Mouse (Mus musculus): ENCODE results near the gene Celsr3. TPM values are rescaled to one million over a fixed set of nuclear protein-coding genes. Genes with fewer than 3 reads are reported as not detected.

Celsr3 gene
- polyA plus RNA-seq, 1 experiment from 2014 or later = 0.11 TPM

GRCm38 (mm10) chr9:108783548-108784463, 42.3 kb upstream of the Celsr3 start, which contains the start of gene Ip6k2:
TSS of gene Ip6k2 (plus strand) at chr9:108783796.
- H3K9ac ChIP-seq (ENCODE audit: low read depth, low read length) = peak within 1 kb of the TSS; percentile 94
- peak within 1 kb of the TSS; percentile 82 for H3K4me3 ChIP-seq (replicated peaks; ENCODE audit: low read depth, low read length)
- no peaks in the 10 kb centered on the region for H3K36me3 ChIP-seq (ENCODE audit: insufficient read depth, low read length)
- H3K9me3 ChIP-seq (replicated peaks; ENCODE audit: low read length) = no peaks in the 10 kb centered on the region
- WGBS = under 1% methylated on average over 56 of the region's 56 CpGs
- ATAC-seq (replicated peaks; ENCODE audit: low FRiP score, low read depth) (peak; percentile 99), DNase-seq (ENCODE audit: low spot score) (peak; percentile 98)
- H3K27me3 ChIP-seq (ENCODE audit: insufficient read depth, low read length) = no peaks in the 10 kb centered on the region
- H3K27ac ChIP-seq = peak within 1 kb of the TSS; percentile 87
- peak within 1 kb of the TSS; percentile 60 for H3K4me2 ChIP-seq (ENCODE audit: low read length)
- TF ChIP-seq CTCF (IDR thresholded peaks at IDR 0.05; ENCODE audit: low read depth) = no peak
- peaks cover 28% of the 10 kb centered on the region for H3K4me1 ChIP-seq (replicated peaks; ENCODE audit: insufficient read depth, low read length)

- Histone ChIP-seq H3K4me1 (replicated peaks; ENCODE audit: insufficient read depth, low read length) (peaks cover 31% of the 10 kb centered on the region), H3K27ac (no peak overlapping the region), H3K36me3 (ENCODE audit: insufficient read depth, low read length) (no peaks in the 10 kb centered on the region), H3K9me3 (replicated peaks; ENCODE audit: low read length) (no peaks in the 10 kb centered on the region), H3K4me3 (replicated peaks; ENCODE audit: low read depth, low read length) (peak overlapping the region; percentile 82), H3K27me3 (ENCODE audit: insufficient read depth, low read length) (no peaks in the 10 kb centered on the region), H3K4me2 (ENCODE audit: low read length) (peak overlapping the region; percentile 60), H3K9ac (ENCODE audit: low read depth, low read length) (peak overlapping the region; percentile 24; the same call in 1 of the 2 replicates)
- no peak for TF ChIP-seq CTCF (IDR thresholded peaks at IDR 0.05; ENCODE audit: low read depth)
- ATAC-seq (replicated peaks; ENCODE audit: low FRiP score, low read depth) = no peak
- no peak for DNase-seq (ENCODE audit: low spot score)
Observed at GRCm38 (mm10) chr9:108785416-108785815, 40.7 kb upstream of the Celsr3 start.

- WGBS = 60% methylated on average over 1 of the region's 1 CpGs
- Histone ChIP-seq H3K4me1 (replicated peaks; ENCODE audit: insufficient read depth, low read length) (peaks cover 31% of the 10 kb centered on the region), H3K4me3 (replicated peaks; ENCODE audit: low read depth, low read length) (no peak overlapping the region), H3K27ac (no peak overlapping the region), H3K36me3 (ENCODE audit: insufficient read depth, low read length) (no peaks in the 10 kb centered on the region), H3K9ac (ENCODE audit: low read depth, low read length) (no peak overlapping the region), H3K4me2 (ENCODE audit: low read length) (peak overlapping the region; percentile 14; the same call in 1 of the 2 replicates), H3K9me3 (replicated peaks; ENCODE audit: low read length) (no peaks in the 10 kb centered on the region), H3K27me3 (ENCODE audit: insufficient read depth, low read length) (no peaks in the 10 kb centered on the region)
- DNase-seq (ENCODE audit: low spot score) = no peak
- no peak for ATAC-seq (replicated peaks; ENCODE audit: low FRiP score, low read depth)
- no peak for TF ChIP-seq CTCF (IDR thresholded peaks at IDR 0.05; ENCODE audit: low read depth)
Observed at GRCm38 (mm10) chr9:108786494-108786893, 39.6 kb upstream of the Celsr3 start.

- Histone ChIP-seq H3K27me3 (ENCODE audit: insufficient read depth, low read length) (no peaks in the 10 kb centered on the region), H3K9ac (ENCODE audit: low read depth, low read length) (no peak overlapping the region), H3K9me3 (replicated peaks; ENCODE audit: low read length) (no peaks in the 10 kb centered on the region), H3K4me2 (ENCODE audit: low read length) (no peak overlapping the region), H3K36me3 (ENCODE audit: insufficient read depth, low read length) (no peaks in the 10 kb centered on the region), H3K4me3 (replicated peaks; ENCODE audit: low read depth, low read length) (no peak overlapping the region), H3K4me1 (replicated peaks; ENCODE audit: insufficient read depth, low read length) (peaks cover 31% of the 10 kb centered on the region), H3K27ac (no peak overlapping the region)
- no peak for ATAC-seq (replicated peaks; ENCODE audit: low FRiP score, low read depth)
- DNase-seq (ENCODE audit: low spot score) = no peak
- whole genome bisulfite sequencing = 90% methylated on average over 2 of the region's 2 CpGs
- no peak for TF ChIP-seq CTCF (IDR thresholded peaks at IDR 0.05; ENCODE audit: low read depth)
Observed at GRCm38 (mm10) chr9:108787080-108787479, 39.0 kb upstream of the Celsr3 start.

- no peak for TF ChIP-seq CTCF (IDR thresholded peaks at IDR 0.05; ENCODE audit: low read depth)
- Histone ChIP-seq H3K36me3 (ENCODE audit: insufficient read depth, low read length) (no peaks in the 10 kb centered on the region), H3K27me3 (ENCODE audit: insufficient read depth, low read length) (no peaks in the 10 kb centered on the region), H3K4me2 (ENCODE audit: low read length) (no peak overlapping the region), H3K4me1 (replicated peaks; ENCODE audit: insufficient read depth, low read length) (peaks cover 31% of the 10 kb centered on the region), H3K9ac (ENCODE audit: low read depth, low read length) (no peak overlapping the region), H3K4me3 (replicated peaks; ENCODE audit: low read depth, low read length) (no peak overlapping the region), H3K9me3 (replicated peaks; ENCODE audit: low read length) (no peaks in the 10 kb centered on the region), H3K27ac (no peak overlapping the region)
- DNase-seq (ENCODE audit: low spot score) (no peak), ATAC-seq (replicated peaks; ENCODE audit: low FRiP score, low read depth) (no peak)
- WGBS = 32% methylated on average over 3 of the region's 3 CpGs
Observed at GRCm38 (mm10) chr9:108788713-108789112, 37.4 kb upstream of the Celsr3 start.

GRCm38 (mm10) chr9:108792307-108792706, 33.8 kb upstream of the Celsr3 start:
- Histone ChIP-seq H3K36me3 (ENCODE audit: insufficient read depth, low read length) (peaks cover 3% of the 10 kb centered on the region), H3K4me3 (replicated peaks; ENCODE audit: low read depth, low read length) (no peak overlapping the region), H3K27me3 (ENCODE audit: insufficient read depth, low read length) (no peaks in the 10 kb centered on the region), H3K4me1 (replicated peaks; ENCODE audit: insufficient read depth, low read length) (peaks cover 21% of the 10 kb centered on the region), H3K9ac (ENCODE audit: low read depth, low read length) (no peak overlapping the region), H3K4me2 (ENCODE audit: low read length) (no peak overlapping the region), H3K27ac (no peak overlapping the region), H3K9me3 (replicated peaks; ENCODE audit: low read length) (no peaks in the 10 kb centered on the region)
- WGBS = 79% methylated on average over 1 of the region's 1 CpGs
- no peak for TF ChIP-seq CTCF (IDR thresholded peaks at IDR 0.05; ENCODE audit: low read depth)
- ATAC-seq (replicated peaks; ENCODE audit: low FRiP score, low read depth) = no peak
- no peak for DNase-seq (ENCODE audit: low spot score)

Data from kidney, postnatal 0 days (tissue).